Mouse (Mus musculus) cerebellum, adult 11 months (tissue): Measurements from ENCODE around the gene Rab31.

Source experiments
- DNase-seq: peaks from one replicate; pipeline ENCODE4 v3.0.0; 2022

Gene Rab31

DNA sequence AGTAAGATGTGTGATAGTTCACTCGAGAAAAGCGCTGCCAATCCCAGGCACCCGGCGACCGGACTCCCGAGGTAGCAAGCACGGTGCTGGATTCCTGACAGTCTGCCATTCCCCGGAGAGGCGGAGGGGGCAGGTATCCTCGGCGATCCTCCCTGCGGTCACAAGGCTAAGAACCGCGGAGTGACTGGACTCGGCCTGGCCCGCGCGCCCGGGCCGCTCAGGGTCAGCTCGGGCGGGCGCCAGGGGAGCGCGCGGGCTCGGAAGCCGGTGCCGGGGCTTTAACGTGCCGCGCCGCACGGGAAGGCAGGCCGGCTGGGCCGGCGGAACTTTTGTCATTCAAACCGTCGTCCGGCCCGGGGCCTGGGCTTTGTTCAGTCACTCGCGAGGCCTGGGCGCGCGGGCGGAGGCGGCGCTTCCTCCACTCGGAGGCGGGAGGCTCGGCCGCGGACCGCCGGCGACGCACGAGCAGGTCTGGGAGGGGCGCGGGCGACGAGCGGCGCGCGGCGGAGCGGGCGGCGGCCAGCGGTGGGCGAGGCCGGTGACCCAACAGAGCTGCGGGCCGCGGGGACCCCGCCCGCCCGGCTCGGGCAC lies 10.1 kb upstream of the Rab31 start, which contains the start of gene Ppp4r1:
Gene Ppp4r1, plus strand, starts transcription at position 23 of the 591 bp plus-strand sequence.
- DNase-seq: peak; percentile 82

DNA sequence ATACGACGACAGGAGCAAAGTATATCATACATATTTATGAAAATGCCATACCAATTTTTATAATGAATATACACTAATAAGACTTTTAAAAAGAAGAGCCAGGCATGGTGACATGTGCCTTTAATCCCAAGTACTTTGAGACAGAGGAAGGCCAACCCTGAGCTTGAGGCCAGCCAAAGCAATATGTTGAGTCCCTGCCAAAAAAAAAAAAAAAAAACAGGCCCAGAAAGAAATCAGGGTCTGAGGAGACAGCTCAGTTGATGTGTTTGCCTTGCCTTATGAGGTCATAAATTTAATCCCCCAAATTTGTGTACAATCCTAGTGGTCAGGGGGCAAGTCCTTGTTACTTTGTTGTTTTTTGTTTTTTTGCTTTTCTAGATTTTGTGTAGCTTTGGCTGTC lies 8.4 kb upstream of the Rab31 start:
- DNase-seq: no peak

DNA sequence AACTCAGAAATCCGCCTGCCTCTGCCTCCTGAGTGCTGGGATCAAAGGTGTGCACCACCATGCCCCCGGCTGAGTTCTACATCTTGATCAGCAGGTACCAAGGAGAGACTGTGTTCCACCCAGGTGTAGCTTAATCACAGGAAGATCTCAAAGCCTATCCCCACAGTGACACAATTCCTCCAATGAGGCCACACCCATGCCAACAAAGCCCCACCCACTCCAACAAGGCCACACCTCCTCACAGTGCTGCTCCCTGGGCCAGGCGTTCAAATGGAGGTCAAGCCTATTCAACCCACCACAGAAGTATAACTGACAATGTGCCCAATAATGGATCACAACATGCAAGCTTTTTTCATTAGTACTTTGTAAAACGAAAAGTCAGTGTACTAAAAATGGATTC lies 4.9 kb upstream of the Rab31 start:
- no peak for DNase-seq

DNA sequence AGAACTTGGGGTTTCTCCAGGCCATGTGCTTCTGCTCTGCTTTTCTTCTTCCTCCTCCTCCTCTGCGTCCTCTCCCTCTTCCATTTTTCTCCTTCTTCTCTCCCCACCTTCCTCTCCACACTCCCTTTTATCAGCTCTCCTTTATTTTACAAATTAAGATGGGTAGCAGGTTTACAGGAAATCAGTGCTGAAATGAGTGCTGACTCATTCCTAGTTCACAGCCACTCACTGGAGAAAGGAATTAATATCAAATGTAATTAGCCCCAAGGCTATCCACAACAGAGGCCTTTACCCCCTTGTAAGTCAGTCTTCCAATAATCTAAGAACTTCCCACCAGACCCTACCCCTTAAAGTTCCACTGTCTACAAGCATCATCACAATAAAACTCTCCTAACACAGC lies 3.7 kb upstream of the Rab31 start:
- DNase-seq: no peak

DNA sequence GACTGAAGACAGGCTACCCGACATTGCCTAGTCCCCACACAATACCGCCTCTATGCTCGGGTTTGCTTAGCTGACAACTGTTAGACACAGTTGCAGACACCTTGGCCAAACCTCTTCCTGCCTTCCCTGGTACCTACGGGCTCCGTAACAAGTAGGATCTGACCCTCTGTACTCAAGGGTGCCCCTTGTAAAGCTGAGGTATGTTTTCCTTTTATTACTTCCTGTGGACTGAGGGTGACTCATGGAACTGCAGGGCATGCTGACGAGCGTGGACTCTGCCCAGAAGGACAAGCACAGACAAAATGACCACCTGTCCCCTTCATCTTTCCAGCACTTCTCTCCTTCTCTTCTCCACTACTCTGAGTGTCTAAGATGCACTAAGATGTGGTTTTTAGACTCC lies 1.9 kb upstream of the Rab31 start:
- no peak for DNase-seq

DNA sequence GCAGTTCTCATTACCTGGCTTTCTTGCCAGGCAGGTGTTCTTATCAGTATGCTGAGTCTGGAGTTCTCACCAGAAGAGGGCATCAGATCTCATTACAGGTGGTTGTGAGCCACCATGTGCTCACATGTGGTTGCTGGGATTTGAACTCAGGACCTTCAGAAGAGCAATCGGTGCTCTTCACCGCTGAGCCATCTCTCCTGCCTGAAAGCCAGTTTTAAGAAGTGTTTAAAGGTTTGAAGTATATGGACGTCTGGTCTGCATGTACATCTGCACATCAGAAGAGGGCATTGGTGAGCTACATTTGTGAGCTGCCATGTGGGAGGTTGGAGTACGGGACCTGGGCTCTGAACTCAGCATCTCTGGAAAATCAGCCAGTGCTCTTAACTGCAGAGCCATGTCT lies 1.1 kb upstream of the Rab31 start:
- DNase-seq: no peak

DNA sequence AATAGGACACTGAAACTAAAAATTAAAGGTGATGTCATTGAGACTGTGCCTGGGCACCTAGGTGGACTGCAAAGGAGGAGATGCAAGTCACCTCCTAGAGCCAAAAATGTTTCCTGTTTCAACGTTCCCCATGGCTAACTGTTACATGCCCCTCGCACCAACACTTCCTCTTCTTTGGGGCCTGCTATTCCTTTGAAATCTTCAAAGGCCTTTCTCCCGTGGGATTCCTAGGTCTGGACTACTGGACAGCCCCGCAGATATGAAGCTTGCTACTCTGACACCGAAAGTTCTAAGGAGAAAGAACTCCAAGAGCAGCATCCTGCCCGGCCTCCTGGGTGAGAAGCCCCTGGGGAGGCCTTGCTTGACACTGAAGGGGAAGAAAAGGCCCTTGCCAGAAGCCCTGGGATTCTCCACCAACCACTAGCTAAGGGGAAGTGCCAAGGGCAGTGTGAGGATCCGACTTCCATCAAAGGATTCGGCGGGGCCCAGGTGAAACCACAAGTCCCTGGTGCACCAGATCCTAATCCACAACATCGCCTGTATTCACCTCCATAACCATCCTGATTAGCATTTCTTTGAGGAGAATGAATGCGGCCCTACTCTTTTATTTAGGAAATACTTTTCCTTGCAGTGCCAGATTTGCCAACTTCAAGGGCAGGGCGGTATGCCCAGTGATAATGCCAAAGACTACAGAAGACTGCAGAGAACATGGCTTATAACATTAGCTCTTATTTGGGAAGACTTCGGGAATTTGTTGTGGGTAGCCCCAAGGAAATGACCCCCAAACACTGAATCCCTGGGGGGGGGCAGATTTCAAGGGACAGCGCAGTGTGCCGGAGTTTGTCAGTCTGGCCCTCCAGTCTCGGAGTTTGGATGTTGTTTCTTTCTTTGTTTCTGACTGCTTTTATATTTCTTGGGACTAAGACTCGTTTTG lies 1.3 kb downstream of the Rab31 start:
- DNase-seq: no peak

DNA sequence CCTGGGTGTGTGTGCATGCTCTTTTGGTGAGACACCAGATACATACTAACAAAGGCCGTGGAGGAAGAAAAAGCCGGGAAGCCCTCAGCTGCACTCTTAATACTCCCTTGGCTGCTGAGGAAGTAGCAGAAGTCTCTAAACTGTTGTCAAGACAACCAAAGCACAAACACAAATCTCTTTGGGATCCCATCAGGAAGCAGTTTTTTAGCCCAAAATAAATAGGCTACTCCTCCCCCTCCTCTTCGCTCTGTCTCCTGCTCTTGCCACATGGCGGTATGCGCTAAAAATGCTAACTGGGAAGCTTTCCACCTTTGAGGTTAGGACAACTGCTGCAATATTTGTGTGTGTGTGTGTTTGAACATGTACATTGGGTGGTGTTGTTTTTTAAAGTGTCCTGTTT lies 4.1 kb downstream of the Rab31 start:
- no peak for DNase-seq

DNA sequence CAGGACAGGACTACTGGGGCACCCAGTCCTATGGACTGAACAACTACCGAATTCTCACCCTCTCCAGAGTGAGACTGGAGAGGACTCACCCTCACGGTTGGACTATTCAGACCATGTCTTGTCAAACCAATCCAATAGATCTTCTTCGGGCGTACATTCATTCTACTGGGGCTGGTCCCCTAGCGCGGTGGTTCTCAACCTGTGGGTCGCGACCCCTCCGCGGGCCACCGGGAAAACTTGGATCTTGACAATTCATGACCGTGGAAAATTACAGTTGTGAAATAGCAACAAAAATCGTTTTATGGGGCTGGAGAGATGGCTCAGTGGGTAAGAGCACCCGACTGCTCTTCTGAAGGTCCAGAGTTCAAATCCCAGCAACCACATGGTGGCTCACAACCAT lies 9.3 kb downstream of the Rab31 start:
- DNase-seq: no peak

DNA sequence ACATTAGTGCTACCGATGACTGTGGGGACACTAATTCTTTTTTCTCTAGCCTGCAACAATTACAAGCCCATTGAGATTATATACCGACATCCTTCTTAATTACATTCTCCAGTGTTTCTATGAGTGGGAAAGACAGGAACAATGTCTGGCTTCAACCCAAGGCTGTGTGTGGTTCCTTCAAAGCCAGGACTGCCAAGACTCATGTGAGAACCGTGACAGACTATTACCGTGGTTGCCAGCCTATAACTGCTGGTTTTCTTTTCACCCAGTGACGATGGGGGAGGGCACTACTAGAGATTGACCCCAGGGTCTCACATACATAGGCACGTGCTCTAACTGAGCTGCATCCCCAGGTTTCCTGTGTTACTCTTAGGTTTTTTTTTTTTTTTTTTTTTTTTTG lies 15.4 kb downstream of the Rab31 start:
- DNase-seq: no peak

DNA sequence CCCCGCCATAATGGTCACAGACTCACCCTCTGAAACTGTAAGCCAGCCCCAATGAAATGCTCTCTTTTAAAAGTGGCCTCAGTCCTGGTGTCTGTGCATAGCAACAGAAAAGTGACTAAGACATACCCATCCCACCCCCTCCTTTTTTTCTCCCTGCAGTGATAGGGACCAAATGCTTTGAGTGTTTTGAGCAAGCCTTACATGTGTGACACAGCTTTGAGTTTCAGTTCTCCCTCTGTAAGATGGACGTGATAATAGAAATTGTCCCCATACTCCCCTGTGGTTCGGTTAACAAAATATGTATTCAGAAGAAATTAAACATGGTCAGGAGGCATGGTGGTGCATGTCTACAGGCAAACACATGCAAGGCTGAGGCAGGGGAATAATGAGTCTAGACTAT lies 16.7 kb downstream of the Rab31 start:
- no peak for DNase-seq

DNA sequence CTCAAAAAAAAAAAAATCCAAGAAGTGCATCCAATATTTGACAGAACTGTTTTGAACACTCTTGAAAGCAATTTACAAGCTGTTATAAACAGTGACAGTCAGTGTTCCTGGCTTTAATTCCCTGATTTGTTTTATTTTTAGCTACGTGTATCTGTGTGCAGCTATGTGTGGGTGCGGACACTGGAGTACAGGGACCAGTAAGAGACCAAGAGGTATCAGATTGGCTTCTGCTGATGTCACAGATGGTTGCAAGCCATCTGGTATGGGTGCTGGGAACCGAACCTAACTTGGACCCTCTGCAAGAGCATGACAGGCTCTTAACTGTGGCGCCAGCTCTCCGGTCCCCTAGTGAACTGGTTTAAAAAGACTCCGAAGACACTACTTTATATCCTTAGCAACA lies 19.4 kb downstream of the Rab31 start:
- no peak for DNase-seq

DNA sequence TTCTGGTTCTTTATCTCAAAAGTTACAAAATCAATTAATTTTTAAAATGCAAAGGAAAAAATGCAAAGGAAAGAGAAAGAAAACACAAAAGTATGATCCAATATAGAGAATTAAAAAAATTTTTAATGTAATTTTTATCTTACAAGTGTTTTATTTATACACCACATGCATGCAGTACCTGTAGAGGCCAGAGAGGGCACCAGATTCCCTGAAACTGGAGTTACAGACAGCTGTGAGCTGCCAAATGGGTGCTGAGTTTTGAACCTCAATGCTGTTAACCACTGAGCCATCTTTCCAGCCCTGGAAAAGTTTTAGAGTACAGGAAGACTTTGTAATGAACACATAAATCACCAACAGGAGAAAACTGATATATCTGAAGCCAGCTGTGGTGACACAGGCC lies 22.3 kb downstream of the Rab31 start:
- DNase-seq: no peak

DNA sequence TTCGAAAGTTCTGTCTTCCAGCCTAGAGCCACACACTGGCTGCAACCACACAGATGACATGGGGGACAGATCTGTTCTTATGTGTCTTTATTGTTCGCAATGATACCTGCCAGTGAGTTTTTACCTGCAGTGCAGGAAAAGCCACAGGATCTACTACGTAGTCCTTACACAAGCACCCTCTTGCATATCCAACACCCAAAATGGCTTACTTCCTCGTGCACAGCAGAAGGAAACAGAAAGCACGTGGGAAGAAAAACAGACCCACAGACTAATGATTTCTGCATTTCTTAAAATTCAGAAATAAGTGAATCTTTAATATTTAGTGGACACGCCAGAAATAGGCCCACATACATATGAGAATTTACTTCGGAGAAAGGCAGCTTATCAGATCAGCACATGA lies 22.7 kb downstream of the Rab31 start:
- no peak for DNase-seq

DNA sequence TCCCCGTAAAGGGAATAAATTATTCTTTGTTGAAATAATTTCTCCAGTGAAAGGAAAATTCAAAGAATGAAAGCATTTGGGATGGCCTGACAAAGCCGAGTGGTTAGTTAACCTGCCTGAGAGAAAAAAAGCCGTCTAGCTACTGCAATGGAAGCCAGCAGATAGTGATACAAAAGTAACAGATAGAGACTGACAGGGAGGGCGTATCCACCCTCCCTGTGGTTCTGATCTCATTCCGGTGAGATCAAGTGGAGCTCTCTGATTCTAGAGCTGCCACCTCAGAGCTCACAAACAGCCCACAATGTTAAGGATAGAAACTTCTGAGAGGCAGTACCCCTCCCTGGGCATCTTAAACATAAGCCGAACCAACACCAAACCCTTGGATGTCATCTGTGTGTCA lies 23.6 kb downstream of the Rab31 start:
- DNase-seq: no peak

DNA sequence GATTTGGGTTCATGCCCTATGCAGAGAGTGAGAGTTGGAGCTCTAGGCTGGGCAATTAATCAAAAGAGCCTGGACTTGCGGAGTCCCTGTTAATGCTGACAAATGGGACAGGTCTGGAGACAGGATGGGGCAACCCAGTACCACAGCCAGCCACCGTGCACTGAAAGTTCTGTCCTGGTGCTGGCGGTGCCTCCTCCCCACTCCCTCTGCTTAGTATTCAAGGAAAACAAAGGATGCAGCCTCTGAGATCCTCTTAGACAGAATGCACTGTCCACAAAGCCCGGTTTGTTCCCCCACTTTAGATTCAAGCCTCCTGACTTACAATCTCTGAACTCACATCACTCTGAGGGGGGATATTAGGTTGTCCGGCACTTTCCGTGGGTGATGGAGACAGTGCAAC lies 26.2 kb downstream of the Rab31 start:
- DNase-seq: no peak

DNA sequence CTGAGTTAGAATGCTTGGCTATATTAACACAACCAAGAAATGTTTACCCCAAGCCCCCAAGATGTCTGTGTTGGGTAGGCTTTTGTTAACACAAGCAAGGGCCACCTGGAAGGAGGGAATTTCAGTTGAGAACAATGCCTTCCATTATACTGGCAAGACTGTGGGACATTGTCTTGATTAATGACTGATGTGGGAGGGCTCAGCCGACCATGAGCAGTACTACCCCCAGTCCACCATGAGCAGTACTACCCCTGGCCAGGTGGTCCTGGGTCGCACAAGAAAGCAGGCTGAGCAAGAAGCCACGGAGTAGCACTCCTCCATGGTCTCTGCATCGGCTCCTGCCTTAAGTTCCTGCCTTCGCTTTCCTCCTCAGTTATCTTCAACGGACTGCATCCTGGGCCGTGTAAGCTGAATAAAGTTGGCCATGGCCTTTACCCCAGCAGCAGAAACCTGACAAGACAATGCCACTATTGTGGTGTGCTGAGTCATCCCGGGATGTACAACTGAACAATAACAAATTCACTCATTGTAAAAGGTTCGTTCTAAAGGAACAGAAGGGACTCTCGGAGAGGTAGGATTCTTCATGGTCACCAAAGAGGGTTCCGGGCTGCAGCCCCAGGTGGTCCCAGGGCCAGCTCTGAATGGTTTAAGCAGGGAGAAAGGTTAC lies 28.8 kb downstream of the Rab31 start:
- DNase-seq: no peak

DNA sequence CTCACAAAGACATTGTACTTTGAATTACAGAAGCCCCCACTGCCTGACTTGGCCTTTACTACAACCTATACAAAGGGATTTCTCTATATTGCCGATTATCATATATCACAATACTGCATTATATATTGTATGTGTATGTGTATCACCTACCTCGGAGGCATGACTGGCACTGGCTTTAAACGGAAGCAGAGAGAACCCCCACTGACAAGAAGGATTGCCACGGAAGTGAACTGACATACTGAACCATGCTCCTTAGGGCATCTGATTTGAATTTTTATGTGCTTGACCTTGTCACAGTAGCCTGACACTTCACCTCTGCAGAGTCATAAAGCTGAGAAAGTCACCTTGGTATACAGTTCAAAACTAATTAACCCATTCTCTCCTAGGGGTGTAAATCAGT lies 29.6 kb downstream of the Rab31 start:
- no peak for DNase-seq

DNA sequence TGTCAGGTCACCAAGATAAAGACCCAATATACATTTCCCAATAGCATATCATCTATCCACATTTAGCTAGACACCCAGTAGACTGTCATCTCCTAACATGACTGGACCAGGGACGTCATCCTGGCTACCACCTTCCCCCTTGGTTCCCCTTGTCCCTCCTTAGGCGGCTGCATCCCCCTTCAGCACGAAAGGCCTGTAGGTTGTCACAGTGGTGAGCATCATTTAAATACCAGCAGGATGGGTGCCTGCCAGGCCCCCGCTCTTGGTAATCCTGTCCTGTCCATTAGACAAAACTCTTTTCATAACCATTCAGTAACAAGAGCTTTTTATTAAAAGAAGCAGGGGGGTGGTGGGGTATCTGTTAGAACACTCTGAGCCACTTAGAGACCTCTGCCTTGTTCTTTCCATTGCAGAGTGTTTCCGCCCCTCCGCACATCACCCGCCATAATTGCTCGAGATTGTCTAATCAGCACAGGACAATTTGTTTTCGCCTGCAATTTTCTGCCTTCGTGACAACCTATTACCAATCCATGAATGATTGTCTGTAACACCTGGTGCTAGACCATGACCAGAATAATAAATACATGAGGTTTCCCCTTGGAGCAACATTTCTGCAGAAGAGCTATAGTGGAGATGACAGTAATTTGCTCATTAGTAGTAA lies 30.2 kb downstream of the Rab31 start:
- DNase-seq: no peak

DNA sequence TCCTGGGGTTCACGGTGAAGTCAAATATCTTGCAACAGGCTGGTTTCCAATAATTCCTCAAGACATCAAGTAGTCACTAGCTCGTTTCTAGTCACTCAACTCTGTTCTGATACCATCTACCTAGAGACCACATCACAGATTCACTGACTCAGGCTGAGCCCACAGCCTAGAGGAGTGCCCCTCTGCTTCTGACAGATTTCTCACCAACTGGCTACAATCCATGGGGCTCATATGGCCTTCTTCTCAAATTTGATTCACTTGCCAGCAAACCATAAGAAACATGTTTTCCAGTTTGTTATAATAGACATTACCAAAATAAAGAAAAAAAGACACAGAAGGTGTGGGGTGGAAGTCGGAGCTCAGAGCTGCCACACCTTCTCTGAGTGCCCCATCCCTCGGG lies 31.0 kb downstream of the Rab31 start:
- no peak for DNase-seq

DNA sequence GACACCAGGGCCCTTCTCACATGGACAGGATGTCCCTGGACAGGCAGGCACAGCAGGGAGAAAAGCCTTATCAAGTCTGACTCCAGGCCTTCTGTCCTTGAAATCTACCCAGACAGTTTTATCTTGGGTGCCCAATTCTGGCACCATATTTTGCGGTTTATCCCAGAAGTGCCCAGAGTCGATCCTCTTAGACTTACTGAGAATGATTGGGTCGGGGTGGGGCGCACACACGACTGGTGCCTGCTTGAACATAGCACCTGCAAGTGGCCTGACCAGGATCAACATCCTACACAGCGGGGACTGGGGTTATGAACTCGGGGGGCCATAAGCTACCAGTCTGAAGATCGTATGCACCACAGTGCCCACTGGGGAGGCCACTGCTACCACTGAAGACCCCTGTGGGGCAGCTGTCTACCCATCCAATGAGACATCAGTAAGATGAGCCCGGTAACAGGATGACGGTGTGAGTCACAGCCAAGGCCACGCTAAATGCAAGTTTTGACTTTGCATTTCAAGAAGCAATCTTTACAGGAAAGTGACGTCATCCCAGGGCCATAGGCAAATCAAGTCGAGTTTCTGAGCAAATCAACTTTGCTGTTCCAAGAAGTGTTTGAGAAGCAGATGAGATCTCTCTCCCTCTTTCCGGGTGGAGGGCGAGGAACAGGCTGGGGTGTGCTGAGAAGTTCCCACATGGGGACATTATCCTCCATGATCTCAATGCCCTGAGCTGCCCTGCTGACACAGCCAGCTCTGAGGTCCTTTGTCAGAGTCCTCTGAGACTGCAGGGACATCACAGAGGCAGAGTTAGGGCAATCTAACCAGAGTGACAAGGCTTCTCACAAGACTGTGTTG lies 32.5 kb downstream of the Rab31 start:
- DNase-seq: no peak

DNA sequence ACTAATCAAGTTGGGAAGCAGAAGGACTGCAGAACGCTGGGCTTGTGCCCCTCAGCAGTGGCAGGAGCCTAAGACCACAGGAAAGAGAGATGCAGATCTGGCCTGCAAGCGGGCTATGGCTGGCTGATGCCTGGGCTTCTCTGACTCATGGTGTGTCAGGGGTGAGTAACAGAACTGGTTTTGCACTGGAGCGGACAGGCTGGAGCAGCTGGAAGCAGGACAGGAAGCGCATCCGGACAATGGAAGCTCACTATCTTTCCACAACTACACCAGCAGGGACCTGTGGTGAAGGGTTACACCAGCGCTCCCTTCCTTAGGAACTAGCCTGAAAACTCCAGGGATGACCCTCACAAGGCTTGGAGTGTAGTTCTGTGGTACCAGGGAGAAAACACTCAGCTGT lies 34.9 kb downstream of the Rab31 start:
- no peak for DNase-seq

DNA sequence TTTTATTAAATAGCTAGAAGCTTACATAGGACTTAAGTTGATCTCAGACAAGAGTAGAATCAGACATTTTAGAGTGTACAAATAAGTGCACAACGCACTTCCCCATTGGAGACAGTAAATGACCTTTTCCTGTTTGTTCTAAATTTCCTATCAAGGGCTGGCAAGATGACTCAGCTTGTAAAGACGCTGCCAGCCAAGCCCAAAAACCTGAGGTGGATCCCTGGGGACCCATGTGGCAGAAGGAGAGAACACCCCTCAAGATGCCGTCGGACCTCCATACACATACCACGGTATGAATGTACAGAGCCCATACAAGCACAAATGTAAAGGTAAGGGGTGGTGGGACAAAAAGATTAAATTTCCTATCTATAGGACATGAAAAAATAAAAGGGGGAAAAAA lies 35.4 kb downstream of the Rab31 start:
- no peak for DNase-seq
